Mouse (Mus musculus): Measurements from ENCODE around the gene Fgfr2. TPM values are rescaled to one million over a fixed set of nuclear protein-coding genes. Genes with fewer than 3 reads are reported as not detected.

The Fgfr2 gene
- polyA plus RNA-seq, 1 experiment = 0.17 TPM

DNA sequence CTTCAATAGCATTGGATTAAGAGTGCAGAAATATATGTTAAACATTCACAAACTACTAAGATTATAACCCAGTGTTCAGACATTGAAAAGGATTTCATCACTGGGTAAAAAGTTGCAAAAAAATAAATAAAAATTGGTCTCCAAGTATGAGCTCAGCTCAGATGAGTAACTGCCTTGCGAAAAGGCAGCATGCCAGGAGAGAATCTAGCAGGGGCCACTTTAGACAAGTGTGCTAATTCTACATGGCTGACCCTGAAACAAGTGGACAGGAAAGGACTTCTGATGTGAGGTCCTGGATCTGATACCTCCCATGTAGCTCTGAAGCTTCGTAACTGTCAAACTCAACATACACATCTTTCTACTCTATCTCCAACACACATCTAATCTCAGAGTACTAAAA is 2691.0 kb downstream of the Fgfr2 start:
- Histone ChIP-seq H3K36me3 (ENCODE audit: control insufficient read depth, insufficient read depth) (peaks cover 3% of the 10 kb centered on the region), H3ac (ENCODE audit: control insufficient read depth, insufficient read length) (no peak overlapping the region), H3K4me3 (no peak overlapping the region), H3K4me2 (ENCODE audit: low read depth) (no peak overlapping the region), H3K79me2 (ENCODE audit: control insufficient read depth, insufficient read depth) (no peaks in the 10 kb centered on the region), H3K27me3 (ENCODE audit: control insufficient read depth, insufficient read depth, insufficient read length) (no peaks in the 10 kb centered on the region)
- TF ChIP-seq REST (IDR thresholded peaks at IDR 0.05; ENCODE audit: insufficient read depth, insufficient read length) (no peak), TCF3 (IDR thresholded peaks at IDR 0.05; ENCODE audit: insufficient read length, low read depth) (no peak)

- Histone ChIP-seq H3K27me3 (ENCODE audit: control insufficient read depth, insufficient read depth, insufficient read length) (no peaks in the 10 kb centered on the region), H3ac (ENCODE audit: control insufficient read depth, insufficient read length) (no peak overlapping the region), H3K4me3 (no peak overlapping the region), H3K79me2 (ENCODE audit: control insufficient read depth, insufficient read depth) (no peaks in the 10 kb centered on the region), H3K4me2 (ENCODE audit: low read depth) (no peak overlapping the region), H3K36me3 (ENCODE audit: control insufficient read depth, insufficient read depth) (peaks cover 3% of the 10 kb centered on the region)
- TF ChIP-seq REST (IDR thresholded peaks at IDR 0.05; ENCODE audit: insufficient read depth, insufficient read length) (no peak), POLR2AphosphoS2 (IDR thresholded peaks at IDR 0.05; ENCODE audit: insufficient read length, low read depth) (no peak), MYOD1 (IDR thresholded peaks at IDR 0.05; ENCODE audit: control insufficient read depth in 1 of 3, insufficient read length in 2 of 3, low read depth in 2 of 3) (no peak), TCF3 (IDR thresholded peaks at IDR 0.05; ENCODE audit: insufficient read length, low read depth) (no peak), SRF (IDR thresholded peaks at IDR 0.05; ENCODE audit: control insufficient read depth, insufficient read length, low read depth) (no peak), MAX (IDR thresholded peaks at IDR 0.05; ENCODE audit: low read depth) (no peak), CEBPB (IDR thresholded peaks at IDR 0.05; ENCODE audit: insufficient read depth, poor library complexity, severe bottlenecking) (no peak), E2F4 (IDR thresholded peaks at IDR 0.05; ENCODE audit: insufficient read depth) (no peak), POLR2A (IDR thresholded peaks at IDR 0.05; ENCODE audit: insufficient read length, low read depth) (no peak), TCF12 (IDR thresholded peaks at IDR 0.05; ENCODE audit: insufficient read depth, poor library complexity, severe bottlenecking) (no peak), MYOG (IDR thresholded peaks at IDR 0.05; ENCODE audit: control insufficient read depth in 1 of 3, insufficient read depth in 1 of 3, insufficient read length in 2 of 3, low read depth in 2 of 3) (no peak), USF1 (IDR thresholded peaks at IDR 0.05; ENCODE audit: low read depth) (no peak)
Observed at GRCm38 (mm10) chr7:130426586-130426985, 2696.6 kb downstream of the Fgfr2 start.

GRCm38 (mm10) chr7:130425991-130426390 is 2697.2 kb downstream of the Fgfr2 start:
- no peak overlapping the region for H3ac ChIP-seq (ENCODE audit: control insufficient read depth, insufficient read length)
- H3K27me3 ChIP-seq (ENCODE audit: control insufficient read depth, insufficient read depth, insufficient read length) = no peaks in the 10 kb centered on the region
- no peak overlapping the region for H3K4me2 ChIP-seq (ENCODE audit: low read depth)
- H3K79me2 ChIP-seq (ENCODE audit: control insufficient read depth, insufficient read depth) = no peaks in the 10 kb centered on the region
- peaks cover 3% of the 10 kb centered on the region for H3K36me3 ChIP-seq (ENCODE audit: control insufficient read depth, insufficient read depth)
- H3K4me3 ChIP-seq = no peak overlapping the region
- TF ChIP-seq MAX (IDR thresholded peaks at IDR 0.05; ENCODE audit: low read depth) (no peak), MYOD1 (IDR thresholded peaks at IDR 0.05; ENCODE audit: control insufficient read depth in 1 of 3, insufficient read length in 2 of 3, low read depth in 2 of 3) (no peak), POLR2AphosphoS2 (IDR thresholded peaks at IDR 0.05; ENCODE audit: insufficient read length, low read depth) (no peak), TCF3 (IDR thresholded peaks at IDR 0.05; ENCODE audit: insufficient read length, low read depth) (no peak), MYOG (IDR thresholded peaks at IDR 0.05; ENCODE audit: control insufficient read depth in 1 of 3, insufficient read depth in 1 of 3, insufficient read length in 2 of 3, low read depth in 2 of 3) (no peak), USF1 (IDR thresholded peaks at IDR 0.05; ENCODE audit: low read depth) (no peak), TCF12 (IDR thresholded peaks at IDR 0.05; ENCODE audit: insufficient read depth, poor library complexity, severe bottlenecking) (no peak), SRF (IDR thresholded peaks at IDR 0.05; ENCODE audit: control insufficient read depth, insufficient read length, low read depth) (no peak), E2F4 (IDR thresholded peaks at IDR 0.05; ENCODE audit: insufficient read depth) (no peak), CEBPB (IDR thresholded peaks at IDR 0.05; ENCODE audit: insufficient read depth, poor library complexity, severe bottlenecking) (no peak), REST (IDR thresholded peaks at IDR 0.05; ENCODE audit: insufficient read depth, insufficient read length) (no peak), POLR2A (IDR thresholded peaks at IDR 0.05; ENCODE audit: insufficient read length, low read depth) (no peak)

DNA sequence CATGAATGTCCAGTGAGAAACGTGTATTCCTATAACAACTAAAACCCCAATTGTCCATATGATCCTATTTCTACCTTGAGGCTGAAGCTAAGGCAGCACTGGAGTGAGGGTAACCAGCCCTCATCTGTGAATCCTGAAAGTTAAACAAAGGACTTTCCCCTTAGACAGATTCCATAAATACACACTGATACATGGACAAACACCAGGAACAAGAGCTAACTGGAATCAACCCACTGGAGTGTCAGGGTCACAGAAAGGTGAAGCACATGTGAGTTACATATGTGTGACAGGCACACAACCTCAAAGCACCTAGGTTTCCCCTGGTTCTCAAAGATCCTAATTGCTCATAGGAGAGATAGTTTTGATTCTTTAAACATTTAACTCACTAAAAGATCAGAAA is 2703.2 kb downstream of the Fgfr2 start:
- Histone ChIP-seq H3K4me3 (no peak overlapping the region), H3K4me2 (ENCODE audit: low read depth) (no peak overlapping the region), H3ac (ENCODE audit: control insufficient read depth, insufficient read length) (no peak overlapping the region), H3K27me3 (ENCODE audit: control insufficient read depth, insufficient read depth, insufficient read length) (no peaks in the 10 kb centered on the region), H3K36me3 (ENCODE audit: control insufficient read depth, insufficient read depth) (no peaks in the 10 kb centered on the region), H3K79me2 (ENCODE audit: control insufficient read depth, insufficient read depth) (no peaks in the 10 kb centered on the region)
- TF ChIP-seq USF1 (IDR thresholded peaks at IDR 0.05; ENCODE audit: low read depth) (no peak), TCF12 (IDR thresholded peaks at IDR 0.05; ENCODE audit: insufficient read depth, poor library complexity, severe bottlenecking) (no peak), POLR2AphosphoS2 (IDR thresholded peaks at IDR 0.05; ENCODE audit: insufficient read length, low read depth) (no peak), TCF3 (IDR thresholded peaks at IDR 0.05; ENCODE audit: insufficient read length, low read depth) (no peak), POLR2A (IDR thresholded peaks at IDR 0.05; ENCODE audit: insufficient read length, low read depth) (no peak), MAX (IDR thresholded peaks at IDR 0.05; ENCODE audit: low read depth) (no peak), REST (IDR thresholded peaks at IDR 0.05; ENCODE audit: insufficient read depth, insufficient read length) (no peak), CEBPB (IDR thresholded peaks at IDR 0.05; ENCODE audit: insufficient read depth, poor library complexity, severe bottlenecking) (no peak), E2F4 (IDR thresholded peaks at IDR 0.05; ENCODE audit: insufficient read depth) (no peak), SRF (IDR thresholded peaks at IDR 0.05; ENCODE audit: control insufficient read depth, insufficient read length, low read depth) (no peak), MYOG (IDR thresholded peaks at IDR 0.05; ENCODE audit: control insufficient read depth in 1 of 3, insufficient read depth in 1 of 3, insufficient read length in 2 of 3, low read depth in 2 of 3) (no peak), MYOD1 (IDR thresholded peaks at IDR 0.05; ENCODE audit: control insufficient read depth in 1 of 3, insufficient read length in 2 of 3, low read depth in 2 of 3) (no peak)

- TF ChIP-seq MYOD1 (IDR thresholded peaks at IDR 0.05; ENCODE audit: control insufficient read depth in 1 of 3, insufficient read length in 2 of 3, low read depth in 2 of 3) = no peak
- no peak for TF ChIP-seq SRF (IDR thresholded peaks at IDR 0.05; ENCODE audit: control insufficient read depth, insufficient read length, low read depth)
- no peak for TF ChIP-seq E2F4 (IDR thresholded peaks at IDR 0.05; ENCODE audit: insufficient read depth)
- TF ChIP-seq POLR2A (IDR thresholded peaks at IDR 0.05; ENCODE audit: insufficient read length, low read depth) = no peak
- H3K4me2 ChIP-seq (ENCODE audit: low read depth) = no peak overlapping the region
- no peak overlapping the region for H3K4me3 ChIP-seq
- H3K36me3 ChIP-seq (ENCODE audit: control insufficient read depth, insufficient read depth) = no peaks in the 10 kb centered on the region
- H3ac ChIP-seq (ENCODE audit: control insufficient read depth, insufficient read length) = no peak overlapping the region
- no peaks in the 10 kb centered on the region for H3K79me2 ChIP-seq (ENCODE audit: control insufficient read depth, insufficient read depth)
- H3K27me3 ChIP-seq (ENCODE audit: control insufficient read depth, insufficient read depth, insufficient read length) = no peaks in the 10 kb centered on the region
Observed at GRCm38 (mm10) chr7:130407622-130408021, 2715.5 kb downstream of the Fgfr2 start.
